Mouse (Mus musculus): Measurements from ENCODE around the gene Srcap. TPM values are rescaled to one million over a fixed set of nuclear protein-coding genes. Genes with fewer than 3 reads are reported as not detected.
"Not testable (repeated sequence)": the region's sequence is repeated elsewhere in the genome, so short reads cannot be mapped to it uniquely, and the experiment has no call there.

The Srcap gene
- polyA plus RNA-seq, 1 experiment from 2014 or later: 22.8 TPM

GRCm38 (mm10) chr7:127489982-127490381 lies 21.8 kb upstream of the Srcap start:
- DNase-seq (ENCODE audit: low read depth, low spot score): no peak
- TF ChIP-seq CTCF (IDR thresholded peaks at IDR 0.05): no peak
- ChIA-PET CTCF (no interaction called here), POLR2A (interaction anchor here (0.7 to 0.9 kb wide), 2 partner anchors 13 to 49 kb away, joined by 3 read pairs; no protein-coding TSS in a partner anchor)
- no peaks in the 10 kb centered on the region for H3K27me3 ChIP-seq
- ATAC-seq: no peak
- in situ Hi-C loops (cut with MboI; ENCODE audit: low pct_unique_long_range_greater_than_20kb): no loop called here

GRCm38 (mm10) chr7:127491846-127492245 lies 19.9 kb upstream of the Srcap start:
- in situ Hi-C loops (cut with MboI; ENCODE audit: low pct_unique_long_range_greater_than_20kb): no loop called here
- ChIA-PET CTCF (no interaction called here), POLR2A (no interaction called here)
- no peak for TF ChIP-seq CTCF (IDR thresholded peaks at IDR 0.05)
- no peak for DNase-seq (ENCODE audit: low read depth, low spot score)
- no peaks in the 10 kb centered on the region for H3K27me3 ChIP-seq
- ATAC-seq: no peak

- TF ChIP-seq CTCF (IDR thresholded peaks at IDR 0.05): no peak
- in situ Hi-C loops (cut with MboI; ENCODE audit: low pct_unique_long_range_greater_than_20kb): no loop called here
- H3K27me3 ChIP-seq: no peaks in the 10 kb centered on the region
- ChIA-PET POLR2A (interaction anchor here (2.1 kb wide), 1 partner anchor 12 kb away, joined by 5 read pairs; no protein-coding TSS in a partner anchor), CTCF (interaction anchor here (0.8 kb wide), 1 partner anchor 133 kb away, joined by 3 read pairs; no protein-coding TSS in a partner anchor)
- ATAC-seq (no peak), DNase-seq (ENCODE audit: low read depth, low spot score) (no peak)
Observed at GRCm38 (mm10) chr7:127494648-127495047, 17.1 kb upstream of the Srcap start.

- in situ Hi-C loops (cut with MboI; ENCODE audit: low pct_unique_long_range_greater_than_20kb): no loop called here
- no peak for TF ChIP-seq CTCF (IDR thresholded peaks at IDR 0.05)
- no peaks in the 10 kb centered on the region for H3K27me3 ChIP-seq
- ChIA-PET CTCF (interaction anchor here (1.1 to 1.4 kb wide), 2 partner anchors 9 to 14 kb away, joined by 3 to 6 read pairs; no protein-coding TSS in a partner anchor), POLR2A (interaction anchor here (1.0 kb wide), 1 partner anchor 34 kb away, joined by 3 read pairs; no protein-coding TSS in a partner anchor)
- no peak for ATAC-seq
- no peak for DNase-seq (ENCODE audit: low read depth, low spot score)
Observed at GRCm38 (mm10) chr7:127497382-127497781, 14.4 kb upstream of the Srcap start.

GRCm38 (mm10) chr7:127498407-127498806 lies 13.4 kb upstream of the Srcap start:
- ChIA-PET POLR2A (interaction anchor here (1.0 kb wide), 1 partner anchor 33 kb away, joined by 3 read pairs; no protein-coding TSS in a partner anchor), CTCF (interaction anchor here (1.0 to 1.4 kb wide), 2 partner anchors 13 to 190 kb away, joined by 3 to 6 read pairs; no protein-coding TSS in a partner anchor)
- in situ Hi-C loops (cut with MboI; ENCODE audit: low pct_unique_long_range_greater_than_20kb): no loop called here
- DNase-seq (ENCODE audit: low read depth, low spot score) (no peak), ATAC-seq (no peak)
- no peaks in the 10 kb centered on the region for H3K27me3 ChIP-seq
- peak; percentile 80 for TF ChIP-seq CTCF (IDR thresholded peaks at IDR 0.05)

- ATAC-seq (no peak), DNase-seq (ENCODE audit: low read depth, low spot score) (no peak)
- in situ Hi-C loops (cut with MboI; ENCODE audit: low pct_unique_long_range_greater_than_20kb): no loop called here
- ChIA-PET CTCF (interaction anchor here (0.7 kb wide), 1 partner anchor 76 kb away, joined by 3 read pairs; no protein-coding TSS in a partner anchor), POLR2A (interaction anchor here (0.6 to 0.7 kb wide), 3 partner anchors 190 to 253 kb away, joined by 4 to 6 read pairs (median 5); no protein-coding TSS in a partner anchor)
- H3K27me3 ChIP-seq: no peaks in the 10 kb centered on the region
- TF ChIP-seq CTCF (IDR thresholded peaks at IDR 0.05): no peak
Observed at GRCm38 (mm10) chr7:127508291-127508690, 3.5 kb upstream of the Srcap start.

- CTCF ChIA-PET: interaction anchor here (1.3 to 2.7 kb wide), 2 partner anchors 10 to 36 kb away, joined by 3 to 13 read pairs; no protein-coding TSS in a partner anchor
- ATAC-seq; DNase-seq (ENCODE audit: low read depth, low spot score); H3K27me3 ChIP-seq; in situ Hi-C loops (cut with MboI; ENCODE audit: low pct_unique_long_range_greater_than_20kb): not testable (repeated sequence)
- POLR2A ChIA-PET: interaction anchor here (0.6 to 0.7 kb wide), 2 partner anchors 152 to 403 kb away, joined by 4 read pairs; no protein-coding TSS in a partner anchor
Observed at GRCm38 (mm10) chr7:127509830-127510229, 2.0 kb upstream of the Srcap start.

GRCm38 (mm10) chr7:127511241-127511640 lies 542 bp upstream of the Srcap start:
- in situ Hi-C loops (cut with MboI; ENCODE audit: low pct_unique_long_range_greater_than_20kb): no loop called here
- DNase-seq (ENCODE audit: low read depth, low spot score) (no peak), ATAC-seq (peak; percentile 11)
- no peaks in the 10 kb centered on the region for H3K27me3 ChIP-seq
- TF ChIP-seq CTCF (IDR thresholded peaks at IDR 0.05): no peak
- ChIA-PET POLR2A (interaction anchor here (0.9 to 2.4 kb wide), 3 partner anchors 34 to 166 kb away, joined by 3 to 12 read pairs (median 6); partner anchors contain the start of gene Zfp768), CTCF (interaction anchor here (0.8 to 2.7 kb wide), 6 partner anchors 9 to 56 kb away, joined by 3 to 13 read pairs (median 3); no protein-coding TSS in a partner anchor)

- CTCF ChIA-PET: interaction anchor here (2.0 kb wide), 1 partner anchor 13 kb away, joined by 4 read pairs; no protein-coding TSS in a partner anchor
Observed at GRCm38 (mm10) chr7:127512231-127513015, 640 bp downstream of the Srcap start.

GRCm38 (mm10) chr7:127513016-127513390 lies 1.2 kb downstream of the Srcap start:
- DNase-seq (ENCODE audit: low read depth, low spot score) (peak; percentile 19), ATAC-seq (no peak)
- no peaks in the 10 kb centered on the region for H3K27me3 ChIP-seq
- ChIA-PET POLR2A (interaction anchor here (1.3 to 2.4 kb wide), 4 partner anchors 12 to 42 kb away, joined by 3 to 6 read pairs (median 4); no protein-coding TSS in a partner anchor), CTCF (interaction anchor here (1.1 to 2.0 kb wide), 2 partner anchors 12 to 52 kb away, joined by 3 to 4 read pairs; no protein-coding TSS in a partner anchor)
- in situ Hi-C loops (cut with MboI; ENCODE audit: low pct_unique_long_range_greater_than_20kb): no loop called here
- no peak for TF ChIP-seq CTCF (IDR thresholded peaks at IDR 0.05)

More at GRCm38 (mm10) chr7:127512231-127513015, 640 bp downstream of the Srcap start:
- DNase-seq (ENCODE audit: low read depth, low spot score) (peak; percentile 25), ATAC-seq (peak; percentile 58)
- no peaks in the 10 kb centered on the region for H3K27me3 ChIP-seq
- POLR2A ChIA-PET: interaction anchor here (1.6 to 2.4 kb wide), 2 partner anchors 25 to 41 kb away, joined by 3 to 6 read pairs; no protein-coding TSS in a partner anchor
- in situ Hi-C loops (cut with MboI; ENCODE audit: low pct_unique_long_range_greater_than_20kb): no loop called here
- TF ChIP-seq CTCF (IDR thresholded peaks at IDR 0.05): no peak
